Mouse (Mus musculus): ENCODE measurements at regions not wholly inside any gene's neighbourhood (a gene's known extent, or its start where the extent isn't known, plus 50 kb on each side); places are given as distances from the start of the nearest gene placed in this dataset.

DNA sequence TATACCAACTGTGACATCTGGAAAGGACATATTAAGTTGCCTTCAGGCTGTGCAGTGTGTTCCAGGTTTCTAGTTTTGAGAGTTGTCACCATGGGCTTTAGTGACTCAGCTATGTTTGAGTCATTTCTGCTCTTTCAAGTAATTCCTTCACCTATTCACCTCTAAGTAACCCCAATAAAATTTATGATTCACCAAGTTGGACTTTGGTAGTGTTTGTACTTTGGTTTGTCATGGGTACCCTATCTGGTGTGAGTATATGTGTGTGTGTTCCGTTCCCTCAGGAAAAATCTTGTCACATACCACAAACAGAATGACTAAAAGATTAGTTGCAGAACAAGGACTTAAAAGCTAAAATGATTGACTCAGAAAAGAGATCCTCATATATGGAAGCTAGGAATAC, 76.8 kb upstream of the Crbn start:
- DNase-seq (ENCODE audit: extremely low spot score, low read depth, low spot score): no peak

DNA sequence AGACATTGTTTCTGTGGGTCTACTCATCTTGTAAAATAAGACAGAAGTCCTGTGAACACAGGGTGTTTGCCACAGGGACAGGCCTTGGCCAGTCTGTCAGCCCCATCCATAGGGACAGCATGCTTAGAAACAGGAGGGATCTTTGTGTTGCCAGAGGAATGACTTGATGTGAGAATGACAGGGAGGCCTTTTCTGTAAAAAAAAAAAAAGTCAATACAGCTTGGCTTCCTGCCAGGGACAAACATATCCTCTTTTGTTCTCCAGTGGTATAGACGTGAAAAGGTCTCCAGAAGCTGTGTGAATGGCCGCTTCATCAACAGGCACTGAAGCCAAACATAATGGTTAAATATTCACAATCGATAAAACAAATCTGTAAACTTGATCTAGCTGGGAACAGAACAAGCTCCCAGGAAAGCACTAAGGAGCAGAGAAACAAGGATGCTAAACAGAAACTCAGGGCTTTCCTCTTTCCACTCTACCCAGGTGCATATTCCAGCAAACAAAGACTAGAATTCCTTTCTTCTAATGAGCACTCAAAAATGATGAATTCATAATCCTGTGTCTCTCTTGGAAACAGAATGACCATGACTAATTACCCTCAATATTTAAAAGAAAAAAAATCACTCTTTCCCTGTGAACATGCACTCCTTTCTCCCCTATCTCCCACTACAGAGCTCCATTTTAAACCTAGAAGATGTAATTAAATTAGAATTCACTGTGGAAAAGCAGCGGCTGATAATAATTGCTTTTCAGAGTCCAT, 92.2 kb upstream of the Crbn start:
- DNase-seq (ENCODE audit: extremely low spot score, low read depth, low spot score): no peak

- no peak for DNase-seq (ENCODE audit: extremely low spot score, low read depth, low spot score)
Measured at GRCm38 (mm10) chr6:106892639-106892934, 92.7 kb upstream of the Crbn start.

DNA sequence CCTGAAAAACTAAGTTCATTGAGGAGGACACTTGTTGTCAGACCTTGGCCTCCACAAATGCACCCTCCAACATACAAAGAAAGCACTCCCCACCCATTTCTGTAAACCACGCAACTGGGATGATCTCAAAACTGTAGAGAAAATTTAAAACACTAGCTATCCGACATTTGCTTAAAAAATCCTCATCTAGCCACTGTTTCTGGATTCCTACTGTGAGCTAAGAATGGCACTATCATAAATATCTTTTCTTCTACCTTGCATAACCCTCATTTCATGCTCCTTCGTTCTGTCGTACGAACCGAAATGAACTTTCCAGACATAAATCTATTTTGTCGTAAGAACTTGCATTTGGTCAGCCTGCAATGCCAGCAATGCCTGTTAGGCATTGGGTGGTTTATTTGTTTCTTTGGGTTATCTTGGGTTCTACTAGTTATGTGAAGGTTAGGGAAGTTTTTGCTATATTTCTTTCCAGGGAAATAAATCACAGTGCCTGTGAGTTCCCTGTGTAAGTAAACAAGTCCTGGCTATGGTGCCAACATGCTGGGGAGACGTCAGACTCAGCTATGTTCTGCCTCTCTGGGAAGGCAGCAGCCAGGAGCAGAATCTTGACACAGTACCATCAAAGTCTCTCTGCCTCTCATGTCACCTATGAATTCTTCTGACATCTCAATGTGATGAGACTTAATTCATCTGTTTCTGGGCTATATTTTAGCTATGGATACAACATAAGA, 104.2 kb upstream of the Crbn start:
- DNase-seq (ENCODE audit: extremely low spot score, low read depth, low spot score): no peak

DNA sequence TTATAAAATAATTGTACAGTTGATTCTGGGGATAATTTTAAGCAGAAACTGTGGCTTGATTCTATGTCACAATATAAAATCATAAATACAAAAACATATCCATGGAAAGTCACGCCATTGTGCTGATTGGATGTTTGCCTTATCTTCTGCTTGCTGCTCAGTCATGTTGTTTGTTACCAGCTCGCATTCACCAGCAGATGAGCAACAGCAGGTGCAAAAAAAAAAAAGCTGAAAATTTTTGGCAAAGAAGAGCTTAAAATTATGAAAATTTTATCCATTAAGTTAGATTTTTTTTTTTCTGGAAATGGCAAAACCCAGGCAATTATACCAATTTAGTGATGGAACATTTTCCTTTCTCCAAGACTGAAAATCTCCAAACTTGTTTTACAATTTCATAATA, 115.2 kb upstream of the Crbn start:
- no peak for DNase-seq (ENCODE audit: extremely low spot score, low read depth, low spot score)

DNA sequence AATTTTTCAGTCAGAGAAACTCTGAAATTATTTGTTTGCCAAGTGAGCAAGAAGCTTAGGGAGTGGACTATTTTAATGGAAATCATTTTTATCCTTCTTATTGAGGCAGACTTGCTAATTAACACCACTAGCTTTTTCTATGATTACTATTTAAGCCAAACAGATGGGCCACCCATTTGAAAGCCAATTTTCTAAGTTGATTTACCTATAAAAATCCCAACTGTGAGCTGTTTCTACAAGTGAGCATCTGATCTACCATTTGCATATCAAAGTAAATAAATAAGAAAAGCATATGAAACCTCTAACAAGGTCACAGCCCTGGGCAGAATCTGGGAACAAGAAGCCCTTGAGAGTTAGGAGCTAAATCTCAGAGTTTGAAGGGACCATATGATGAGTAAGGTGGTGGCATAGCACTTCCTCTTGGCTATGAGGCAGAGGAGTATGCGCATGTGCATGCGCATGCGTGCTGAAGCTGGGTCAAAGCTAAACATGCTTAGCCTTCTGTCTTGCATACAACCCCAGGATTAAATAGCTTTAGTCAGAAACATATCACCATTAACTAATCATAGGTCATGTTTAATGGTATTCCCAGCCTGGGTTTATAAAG, 116.9 kb upstream of the Crbn start:
- no peak for DNase-seq (ENCODE audit: extremely low spot score, low read depth, low spot score)

GRCm38 (mm10) chr6:106920951-106921350, 121.1 kb upstream of the Crbn start:
- no peak for DNase-seq (ENCODE audit: extremely low spot score, low read depth, low spot score)

DNA sequence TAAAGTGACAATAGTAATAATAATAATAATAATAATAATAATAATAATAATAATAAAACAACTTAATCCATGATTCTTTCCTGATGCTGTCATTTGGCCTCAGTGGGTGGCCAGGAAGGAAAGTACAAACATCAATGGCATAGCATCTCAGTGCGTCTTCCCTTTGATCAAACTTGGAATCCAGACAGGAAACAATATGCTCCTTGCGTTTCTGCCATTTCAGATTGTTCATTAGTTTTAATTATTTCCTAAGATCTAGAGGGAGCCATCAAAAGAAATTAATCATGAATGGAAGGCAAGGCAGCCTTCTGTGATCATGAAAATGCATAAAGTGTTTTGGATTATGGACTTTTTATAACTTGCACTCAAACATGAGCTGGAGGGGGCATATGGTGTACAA, 125.6 kb upstream of the Crbn start:
- no peak for DNase-seq (ENCODE audit: extremely low spot score, low read depth, low spot score)

DNA sequence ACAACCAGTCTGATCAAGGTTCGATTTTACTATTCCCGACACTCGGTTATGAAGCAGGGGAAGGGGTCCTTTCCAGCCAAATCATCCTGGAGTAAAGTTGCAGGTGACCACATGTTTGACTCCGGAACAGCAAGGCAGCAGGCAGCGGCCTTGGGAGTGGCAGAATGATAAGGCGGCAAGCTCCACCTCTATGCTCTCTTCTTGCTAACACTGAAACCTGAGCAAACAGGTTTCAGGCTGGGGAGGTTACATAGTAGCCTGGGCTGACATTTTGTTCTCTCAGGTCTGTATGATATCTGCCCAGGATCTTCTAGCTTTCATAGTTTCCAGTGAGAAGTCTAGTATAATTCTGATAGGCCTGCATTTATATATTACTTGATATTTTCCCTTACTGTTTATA, 133.7 kb upstream of the Crbn start:
- no peak for DNase-seq (ENCODE audit: extremely low spot score, low read depth, low spot score)

- no peak for DNase-seq (ENCODE audit: extremely low spot score, low read depth, low spot score)
Measured at GRCm38 (mm10) chr6:106946227-106946927, 146.5 kb upstream of the Crbn start.

DNA sequence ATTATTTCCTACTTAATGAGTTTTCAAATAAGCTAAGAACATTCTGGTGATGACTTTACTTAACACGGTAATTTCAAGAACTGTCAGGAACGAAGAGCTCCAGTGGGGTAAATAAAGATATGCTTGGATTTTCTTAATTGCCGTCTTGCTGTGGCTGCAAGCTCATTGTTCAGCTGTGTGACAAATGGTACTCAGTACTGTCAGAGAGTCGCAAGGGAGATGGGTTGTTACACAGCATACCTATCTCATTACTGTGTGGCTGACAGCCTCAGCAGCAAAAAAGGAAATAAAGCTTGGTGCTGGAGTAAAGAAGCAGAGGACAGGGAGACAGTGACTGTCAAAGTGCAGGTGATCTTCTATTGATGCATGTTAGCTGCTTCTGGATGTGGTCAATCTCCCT, 151.0 kb upstream of the Crbn start:
- DNase-seq (ENCODE audit: extremely low spot score, low read depth, low spot score): no peak

- no peak for DNase-seq (ENCODE audit: extremely low spot score, low read depth, low spot score)
Measured at GRCm38 (mm10) chr6:106961320-106961719, 161.4 kb upstream of the Crbn start.

DNA sequence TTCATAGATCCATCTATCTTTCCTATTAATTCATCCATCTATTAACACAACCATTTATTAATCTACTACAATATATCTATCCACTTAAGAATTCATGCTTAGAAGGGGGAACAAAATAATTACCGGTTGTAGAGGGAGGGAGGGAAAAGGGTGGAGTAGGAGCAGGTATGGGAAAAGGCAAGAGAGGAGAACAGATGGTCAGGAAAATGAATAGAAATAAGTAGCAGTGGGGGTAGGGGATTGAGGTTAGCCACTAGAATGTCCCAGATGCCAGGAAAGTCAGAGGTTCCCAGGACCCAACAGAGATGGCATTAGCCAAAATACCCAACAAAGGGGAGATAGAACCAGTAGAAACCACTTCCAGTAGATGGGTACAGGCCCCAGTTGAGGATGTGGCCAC, 164.5 kb upstream of the Crbn start:
- no peak for DNase-seq (ENCODE audit: extremely low spot score, low read depth, low spot score)

GRCm38 (mm10) chr6:106975439-106975838, 175.6 kb upstream of the Crbn start:
- no peak for DNase-seq (ENCODE audit: extremely low spot score, low read depth, low spot score)

DNA sequence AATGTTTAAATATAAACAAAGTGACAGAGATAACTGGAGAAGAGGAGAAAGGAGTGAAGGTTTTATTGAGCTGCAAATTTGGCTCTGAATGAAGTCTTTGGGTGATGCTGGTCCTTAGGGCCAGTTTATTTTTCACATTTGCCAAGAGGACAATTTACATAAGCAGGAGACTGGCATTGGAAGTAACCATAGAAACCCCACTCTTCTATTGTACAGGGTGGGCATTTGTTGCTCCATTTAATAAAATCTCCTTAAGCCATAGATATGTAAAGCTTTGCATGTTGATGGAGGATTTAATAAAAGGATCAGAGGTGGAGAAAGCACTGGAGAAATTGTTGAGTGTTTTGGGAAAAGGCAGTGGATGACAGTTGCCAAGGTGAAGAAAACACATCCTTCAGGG, 178.8 kb upstream of the Crbn start:
- DNase-seq (ENCODE audit: extremely low spot score, low read depth, low spot score): no peak

DNA sequence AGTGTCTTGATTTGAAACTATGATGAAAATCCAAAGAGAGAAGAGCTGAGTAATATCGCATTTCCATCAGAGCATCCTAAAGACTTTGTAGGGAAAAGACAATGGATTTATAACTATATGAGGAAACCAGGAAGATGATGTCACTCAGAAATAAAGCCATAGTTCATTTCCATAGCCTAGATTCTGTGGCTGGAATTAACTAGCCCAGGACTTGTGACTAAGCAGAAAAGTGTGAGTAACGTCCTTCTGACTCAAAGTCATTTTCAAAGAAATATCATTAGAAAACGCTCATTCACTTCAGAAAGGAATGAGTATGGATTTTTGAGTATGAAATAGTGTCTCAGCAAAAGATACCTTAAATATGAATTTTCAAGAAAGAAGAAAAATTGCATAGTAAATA, 179.9 kb upstream of the Crbn start:
- no peak for DNase-seq (ENCODE audit: extremely low spot score, low read depth, low spot score)

GRCm38 (mm10) chr6:106980188-106980587, 180.3 kb upstream of the Crbn start:
- no peak for DNase-seq (ENCODE audit: extremely low spot score, low read depth, low spot score)

GRCm38 (mm10) chr6:106981232-106981631, 181.4 kb upstream of the Crbn start:
- DNase-seq (ENCODE audit: extremely low spot score, low read depth, low spot score): no peak

DNA sequence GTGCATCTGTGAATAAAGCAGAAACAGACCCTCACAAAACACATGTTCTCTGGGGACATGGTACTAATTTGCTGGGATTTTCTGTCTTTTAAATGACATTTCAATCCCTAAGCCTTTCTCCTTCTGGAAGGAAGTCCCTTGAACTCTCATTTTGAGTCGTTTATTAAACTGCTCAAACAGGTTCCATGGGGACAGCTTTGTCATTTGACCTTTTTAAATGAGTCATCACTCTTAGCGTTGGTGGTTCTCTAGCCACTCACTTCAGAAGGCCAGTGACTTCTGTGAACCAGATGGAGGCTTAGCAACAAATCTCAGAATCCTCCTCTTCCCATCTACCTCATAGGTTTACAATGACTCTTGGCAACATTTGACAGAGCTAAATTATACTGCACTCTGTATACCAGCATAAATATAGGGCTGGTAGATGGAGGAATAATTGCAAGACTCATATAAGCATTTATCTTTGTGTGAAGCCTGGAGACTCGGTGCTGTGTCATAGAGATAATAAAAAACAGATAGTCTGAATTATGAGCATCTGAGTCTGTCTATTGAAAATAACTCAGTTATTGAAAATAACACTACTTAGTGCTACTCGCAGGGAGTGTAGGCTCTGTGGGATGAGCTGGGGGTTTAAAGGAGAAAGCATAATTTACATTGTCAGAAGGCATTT, 185.4 kb upstream of the Crbn start:
- no peak for DNase-seq (ENCODE audit: extremely low spot score, low read depth, low spot score)

GRCm38 (mm10) chr6:106991586-106991985, 191.7 kb upstream of the Crbn start:
- DNase-seq (ENCODE audit: extremely low spot score, low read depth, low spot score): no peak

- DNase-seq (ENCODE audit: extremely low spot score, low read depth, low spot score): no peak
Measured at GRCm38 (mm10) chr6:107004406-107005120, 204.7 kb upstream of the Crbn start.
